Mouse (Mus musculus): ENCODE results near the gene Lctl. TPM values are rescaled to one million over a fixed set of nuclear protein-coding genes. Genes with fewer than 3 reads are reported as not detected.

Gene Lctl
- polyA plus RNA-seq (2014; fragmentation: Illumina TruSeq; extraction: RNeasy Lipid Tissue Mini Kit (QIAGEN cat#74804); ENCODE audit: low read depth, low replicate concordance): not detected

DNA sequence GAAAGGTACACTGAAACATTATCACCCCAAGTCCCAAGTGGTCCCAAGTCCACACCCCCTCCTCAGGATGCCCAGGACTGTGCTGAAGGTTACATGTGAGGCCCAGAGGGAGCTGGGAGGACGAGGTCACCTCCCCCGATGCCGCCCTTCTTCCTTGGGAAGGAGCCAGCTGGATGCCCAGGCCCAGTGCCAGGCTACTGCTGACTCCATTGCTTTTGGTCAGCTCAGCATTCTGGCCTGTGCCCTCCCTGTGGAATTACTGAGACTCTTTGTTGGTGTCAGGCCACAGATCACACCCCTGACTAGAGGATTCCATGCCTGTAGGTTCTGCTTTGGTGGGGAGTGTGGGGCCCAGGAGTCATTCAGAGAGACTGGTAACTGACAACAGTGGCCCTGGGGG is at the start of gene Lctl:
Lctl (plus strand) TSS at position 272 of the 400 bp plus-strand sequence.

DNA sequence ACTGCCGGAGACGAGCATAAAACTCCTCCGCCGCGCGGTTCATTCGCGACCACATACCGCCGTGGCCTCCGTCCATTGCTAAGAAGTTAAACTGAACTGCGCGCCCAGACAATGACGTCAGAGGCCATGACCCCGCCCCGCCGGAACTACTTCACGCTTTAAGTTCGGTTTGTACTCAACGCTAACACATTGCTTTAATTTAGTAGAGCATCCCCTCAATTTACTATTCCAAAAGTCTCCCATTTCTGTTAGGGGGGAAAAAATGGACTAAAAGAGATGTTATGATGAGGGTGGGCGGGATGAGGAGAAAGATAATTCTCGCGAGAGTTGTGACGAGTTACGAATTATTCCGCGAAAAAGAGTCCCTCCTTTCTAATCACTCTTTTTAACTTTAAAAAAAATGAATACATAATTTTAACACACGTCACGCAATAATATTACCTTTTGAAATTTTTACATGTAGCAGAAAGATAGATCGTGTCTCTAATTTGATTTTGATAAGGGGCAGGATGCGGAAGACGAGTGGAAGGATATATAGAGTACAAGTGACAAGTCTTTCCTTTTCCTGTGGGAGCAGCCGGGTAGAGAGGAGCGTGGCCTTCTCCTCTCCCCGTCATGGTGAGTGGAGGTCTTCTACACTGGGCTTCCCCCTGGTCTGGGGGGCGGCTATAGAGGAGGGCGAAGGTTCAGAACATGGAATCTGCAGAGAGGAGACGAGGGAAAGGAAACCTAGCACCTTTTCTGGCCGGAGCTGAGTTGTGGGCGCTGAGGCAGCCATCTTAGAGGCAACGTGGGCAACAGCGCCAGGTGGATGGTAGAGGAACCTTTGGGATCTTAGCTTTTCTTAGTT is 56.1 kb downstream of the Lctl start, which contains the start of the genes Zwilch and Rpl4:
Zwilch (minus strand) TSS at position 289 of the 850 bp plus-strand sequence.
Rpl4 (plus strand) TSS at position 560 of the 850 bp plus-strand sequence.

DNA sequence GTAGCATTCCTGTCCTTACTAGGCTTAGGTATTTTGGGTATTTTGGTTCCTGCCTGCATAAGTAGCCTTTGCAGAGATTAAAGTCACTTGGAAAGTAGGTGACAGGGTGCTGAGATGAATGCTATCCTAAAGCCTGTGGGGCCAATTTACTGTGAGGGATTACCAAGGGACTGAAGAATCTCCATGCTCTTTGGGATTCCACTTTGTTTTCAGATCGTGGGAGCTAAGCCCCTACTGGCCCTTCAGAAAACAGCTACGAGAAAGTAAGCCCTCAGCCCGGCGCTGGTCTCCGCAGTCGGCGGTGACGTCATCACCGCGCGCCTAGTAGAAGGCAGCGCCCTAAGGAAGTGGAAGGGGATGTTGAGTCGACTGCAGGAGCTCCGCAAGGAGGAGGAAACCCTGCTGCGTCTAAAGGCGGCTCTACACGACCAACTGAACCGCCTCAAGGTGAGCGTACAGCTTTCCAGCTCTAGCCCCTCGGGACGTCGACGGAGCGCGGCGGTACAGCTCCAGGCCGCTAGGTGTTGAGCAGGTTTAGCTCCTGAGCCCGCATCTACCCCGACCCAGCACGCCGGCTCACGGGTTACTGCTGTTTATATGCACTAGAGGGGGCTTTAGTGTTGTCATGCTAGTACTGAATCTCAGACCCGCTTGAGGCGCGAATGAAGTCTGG is 62.2 kb downstream of the Lctl start, which contains the start of gene Snapc5:
Snapc5 (plus strand) TSS at position 301 of the 673 bp plus-strand sequence.

Other genes starting within 250 kb of the Lctl start
- 1.5 TPM for gene Smad6, start 95.1 kb upstream of the Lctl start, polyA plus RNA-seq (2014; fragmentation: Illumina TruSeq; extraction: RNeasy Lipid Tissue Mini Kit (QIAGEN cat#74804); ENCODE audit: low read depth, low replicate concordance)
- gene Zwilch, start 56.0 kb downstream of the Lctl start, polyA plus RNA-seq (2014; fragmentation: Illumina TruSeq; extraction: RNeasy Lipid Tissue Mini Kit (QIAGEN cat#74804); ENCODE audit: low read depth, low replicate concordance): 1.4 TPM
- 302 TPM for gene Rpl4, start 56.2 kb downstream of the Lctl start, polyA plus RNA-seq (2014; fragmentation: Illumina TruSeq; extraction: RNeasy Lipid Tissue Mini Kit (QIAGEN cat#74804); ENCODE audit: low read depth, low replicate concordance)
- gene Snapc5, start 62.1 kb downstream of the Lctl start, polyA plus RNA-seq (2014; fragmentation: Illumina TruSeq; extraction: RNeasy Lipid Tissue Mini Kit (QIAGEN cat#74804); ENCODE audit: low read depth, low replicate concordance): 32.5 TPM
- not detected for gene Uchl4, start 118.1 kb downstream of the Lctl start, polyA plus RNA-seq (2014; fragmentation: Illumina TruSeq; extraction: RNeasy Lipid Tissue Mini Kit (QIAGEN cat#74804); ENCODE audit: low read depth, low replicate concordance)
- gene Map2k1, start 136.5 kb downstream of the Lctl start, polyA plus RNA-seq (2014; fragmentation: Illumina TruSeq; extraction: RNeasy Lipid Tissue Mini Kit (QIAGEN cat#74804); ENCODE audit: low read depth, low replicate concordance): 32.2 TPM
- gene Tipin, start 164.4 kb downstream of the Lctl start, polyA plus RNA-seq (2014; fragmentation: Illumina TruSeq; extraction: RNeasy Lipid Tissue Mini Kit (QIAGEN cat#74804); ENCODE audit: low read depth, low replicate concordance): 14.3 TPM
- 10.1 TPM for gene Dis3l, start 224.1 kb downstream of the Lctl start, polyA plus RNA-seq (2014; fragmentation: Illumina TruSeq; extraction: RNeasy Lipid Tissue Mini Kit (QIAGEN cat#74804); ENCODE audit: low read depth, low replicate concordance)

All from liver, adult 10 weeks (tissue).